Mouse (Mus musculus) embryonic facial prominence, embryonic 15.5 days (tissue): ENCODE data around the gene Zrsr1. TPM values are rescaled to one million over a fixed set of nuclear protein-coding genes. Genes with fewer than 3 reads are reported as not detected.

ENCODE experiments used
- ATAC-seq: fragments of 200-750 bp; cut with Nextera tagmentation; 2 replicates; pipeline ENCODE4 v1.8.0; 2017; ENCODE audit warnings: low read depth, moderate TSS enrichment; ENCODE audit not compliant: insufficient number of reproducible peaks, low FRiP score, low TSS enrichment
- H3K27ac ChIP-seq: fragments of 300-500 bp; sonication (generic); replicated peaks from 2 replicates; pipeline ENCODE4 v1.5.1; 2015; ENCODE audit warnings: mild to moderate bottlenecking, inconsistent platforms
- H3K27me3 ChIP-seq: fragments of 300-500 bp; sonication (generic); 2 replicates; pipeline ENCODE4 v1.6.1; 2015; ENCODE audit warnings: inconsistent platforms
- H3K36me3 ChIP-seq: fragments of 300-500 bp; sonication (generic); 2 replicates; pipeline ENCODE4 v1.6.1; 2015; ENCODE audit warnings: mild to moderate bottlenecking, inconsistent platforms
- H3K4me1 ChIP-seq: fragments of 300-500 bp; sonication (generic); 2 replicates; pipeline ENCODE4 v1.6.1; 2015; ENCODE audit warnings: inconsistent platforms
- H3K4me2 ChIP-seq: fragments of 300-500 bp; sonication (generic); replicated peaks from 2 replicates; pipeline ENCODE4 v1.6.1; 2015; ENCODE audit warnings: mild to moderate bottlenecking, inconsistent platforms
- H3K4me3 ChIP-seq: fragments of 300-500 bp; sonication (generic); replicated peaks from 2 replicates; pipeline ENCODE4 v1.5.1; 2015; ENCODE audit warnings: mild to moderate bottlenecking, inconsistent platforms
- H3K9ac ChIP-seq: fragments of 300-500 bp; sonication (generic); 2 replicates; pipeline ENCODE4 v1.6.1; 2015; ENCODE audit warnings: inconsistent platforms
- H3K9me3 ChIP-seq: fragments of 300-500 bp; sonication (generic); replicated peaks from 2 replicates; pipeline ENCODE4 v1.6.1; 2016; ENCODE audit warnings: inconsistent platforms
- WGBS: fragments of 180-500 bp; shearing (Covaris S2); methylation state at CpG from one replicate; pipeline ENCODE4 v1.1.7; 2015; 5-methylcytosine and 5-hydroxymethylcytosine counted together
- polyA plus RNA-seq: library from polyadenylated mRNA; unstranded; fragments of >200 nt; fragmentation: Nextera tagmentation; extraction: Ambion mirVana; gene quantifications from 2 replicates; pipeline ENCODE4 v1.2.1, GENCODE M21; 2015

Zrsr1 gene
- polyA plus RNA-seq, 1 experiment from 2014 or later: 3.5 TPM

DNA sequence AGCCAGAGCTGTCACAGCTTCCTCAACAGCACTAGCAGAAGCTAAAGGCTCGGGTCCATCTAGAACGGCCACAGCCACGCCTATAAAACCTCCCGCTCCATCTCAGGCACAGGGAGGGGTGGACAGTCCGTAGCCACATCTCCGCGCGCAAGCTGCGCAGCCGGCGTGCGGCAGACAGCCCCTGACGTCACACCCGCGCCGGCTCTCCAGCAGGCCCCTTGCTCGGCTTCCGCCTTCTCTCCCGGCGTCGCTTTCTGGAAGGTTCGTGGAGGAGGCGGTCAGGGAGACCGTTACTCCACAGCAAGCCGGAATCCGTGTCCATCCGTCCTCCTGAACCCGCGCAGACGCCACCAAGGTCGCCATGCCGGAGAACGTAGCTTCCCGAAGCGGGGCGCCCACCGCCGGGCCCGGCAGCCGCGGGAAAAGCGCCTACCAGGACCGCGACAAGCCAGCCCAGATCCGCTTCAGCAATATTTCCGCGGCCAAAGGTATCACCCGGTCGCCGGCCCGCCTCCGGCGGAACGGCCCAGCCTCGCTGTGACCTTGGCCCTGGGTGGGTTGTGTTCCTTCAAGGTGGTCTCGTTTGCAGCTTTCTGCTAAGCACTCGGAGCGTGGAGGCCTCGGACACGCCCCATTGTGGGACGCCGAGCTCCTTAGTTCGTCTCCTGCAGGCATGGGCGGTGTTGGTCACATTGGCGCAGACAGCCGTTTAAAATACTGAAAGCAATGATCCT, 18.8 kb downstream of the Zrsr1 start, which contains the start of gene Cct4:
Cct4 (plus strand) TSS at position 127 of the 734 bp plus-strand sequence.
- Histone ChIP-seq H3K4me3 (peak within 1 kb of the TSS; percentile 79), H3K36me3 (peaks cover 17% of the 10 kb centered on the region), H3K9ac (peak within 1 kb of the TSS; percentile 88), H3K27ac (peak within 1 kb of the TSS; percentile 93), H3K9me3 (no peaks in the 10 kb centered on the region), H3K4me1 (peaks cover 11% of the 10 kb centered on the region), H3K4me2 (peak within 1 kb of the TSS; percentile 83), H3K27me3 (no peaks in the 10 kb centered on the region)
- peak; percentile 97 for ATAC-seq
- under 1% methylated on average over 66 of the region's 66 CpGs for WGBS

DNA sequence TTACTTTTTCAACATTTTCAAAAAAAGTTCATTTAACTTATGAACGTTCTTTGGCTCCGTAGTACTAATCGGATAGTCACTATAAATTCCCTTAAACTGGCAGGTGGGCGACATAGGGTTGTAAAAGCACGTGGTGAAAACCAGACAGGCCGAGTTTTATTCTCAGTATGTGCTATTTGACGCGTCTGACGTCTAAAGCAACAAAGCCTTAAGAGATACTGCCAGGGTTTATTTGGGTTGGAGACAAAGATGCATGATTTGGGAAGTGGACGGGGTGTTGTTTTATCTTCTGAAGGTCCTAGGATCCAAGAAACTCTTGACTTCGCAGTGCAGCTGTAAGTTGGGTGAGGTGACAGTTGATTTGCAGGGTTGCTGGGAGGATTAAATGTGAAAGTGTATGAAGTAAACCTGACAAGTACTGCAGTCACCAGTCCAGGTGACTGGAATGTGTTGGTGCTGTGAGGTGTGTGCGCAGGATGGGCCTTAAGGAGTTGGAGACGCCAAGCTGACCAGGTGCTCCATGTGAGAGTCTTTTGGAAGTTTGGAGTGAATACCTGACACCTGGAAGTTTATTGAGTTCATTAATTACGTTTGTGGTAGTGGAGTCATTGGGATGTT, 19.5 kb downstream of the Zrsr1 start:
- Histone ChIP-seq H3K9me3 (no peaks in the 10 kb centered on the region), H3K4me2 (peak overlapping the region; percentile 83), H3K36me3 (peaks cover 23% of the 10 kb centered on the region), H3K27ac (no peak overlapping the region), H3K4me3 (peak overlapping the region; percentile 79), H3K4me1 (peaks cover 11% of the 10 kb centered on the region), H3K9ac (peak overlapping the region; percentile 88), H3K27me3 (no peaks in the 10 kb centered on the region)
- 8% methylated on average over 14 of the region's 14 CpGs for WGBS
- no peak for ATAC-seq

DNA sequence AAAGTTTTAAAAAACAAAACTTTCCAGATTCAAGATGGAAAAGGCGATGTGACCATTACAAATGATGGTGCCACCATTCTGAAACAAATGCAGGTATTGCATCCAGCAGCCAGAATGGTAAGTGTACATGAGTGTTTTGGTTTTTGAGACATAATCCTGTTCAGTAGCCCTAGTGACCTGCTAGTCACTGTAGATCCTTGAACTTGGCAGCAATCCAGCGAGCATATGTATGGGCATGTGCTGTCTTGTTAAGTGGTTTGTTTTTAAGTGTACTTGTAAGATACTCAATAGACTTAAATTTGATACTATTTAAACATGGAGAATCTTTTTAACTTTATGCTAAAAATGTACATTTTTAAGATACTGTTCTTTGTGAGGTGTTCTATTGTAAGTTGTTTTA, 22.5 kb downstream of the Zrsr1 start:
- H3K27ac ChIP-seq: no peak overlapping the region
- no peak overlapping the region for H3K4me2 ChIP-seq
- peaks cover 11% of the 10 kb centered on the region for H3K4me1 ChIP-seq
- H3K4me3 ChIP-seq: no peak overlapping the region
- 86% methylated on average over 2 of the region's 2 CpGs for WGBS
- no peak for ATAC-seq
- no peaks in the 10 kb centered on the region for H3K9me3 ChIP-seq
- no peaks in the 10 kb centered on the region for H3K27me3 ChIP-seq
- no peak overlapping the region for H3K9ac ChIP-seq
- peaks cover 43% of the 10 kb centered on the region for H3K36me3 ChIP-seq

DNA sequence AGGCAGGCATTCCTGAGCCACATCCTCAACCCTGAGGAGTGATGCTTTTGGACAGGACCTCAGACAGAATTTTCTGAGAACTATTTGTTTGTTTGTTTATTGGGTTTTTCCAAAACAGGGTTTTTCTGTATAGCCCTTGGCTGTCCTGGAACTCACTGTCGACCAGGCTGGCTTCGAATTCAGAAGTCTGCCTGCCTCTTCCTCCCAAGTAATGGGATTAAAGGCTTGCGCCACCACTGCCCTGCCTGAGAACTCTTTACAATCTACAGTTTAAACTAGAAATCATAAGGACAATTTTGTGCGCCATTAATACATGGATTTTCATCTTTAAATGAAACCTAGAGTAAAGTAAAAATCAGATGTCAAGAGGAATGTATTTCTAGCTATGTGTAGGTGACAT, 23.7 kb downstream of the Zrsr1 start:
- Histone ChIP-seq H3K36me3 (peaks cover 55% of the 10 kb centered on the region), H3K9ac (no peak overlapping the region), H3K27ac (no peak overlapping the region), H3K4me2 (no peak overlapping the region), H3K9me3 (no peaks in the 10 kb centered on the region), H3K27me3 (no peaks in the 10 kb centered on the region), H3K4me1 (peaks cover 11% of the 10 kb centered on the region), H3K4me3 (no peak overlapping the region)
- no peak for ATAC-seq
- WGBS: 93% methylated on average over 4 of the region's 4 CpGs

DNA sequence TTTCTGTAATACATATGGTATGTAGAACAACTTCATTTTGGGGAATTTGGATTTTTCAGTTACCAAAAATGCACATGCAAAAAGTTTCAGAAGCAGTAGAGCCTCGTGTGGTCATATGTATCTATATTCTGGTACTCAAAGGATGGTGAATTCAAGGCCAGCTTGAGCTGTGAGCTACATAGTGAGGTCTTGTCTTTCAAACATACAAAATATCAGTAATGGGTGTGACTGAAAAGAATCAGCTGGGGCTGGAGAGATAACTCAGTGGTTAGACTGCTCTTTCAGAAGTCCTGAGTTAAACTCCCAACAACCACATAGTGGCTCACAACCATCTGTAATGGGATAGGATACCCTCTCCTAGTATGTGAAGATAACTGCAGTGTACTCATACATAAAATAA, 26.5 kb downstream of the Zrsr1 start:
- Histone ChIP-seq H3K4me2 (no peak overlapping the region), H3K27me3 (no peaks in the 10 kb centered on the region), H3K9me3 (no peaks in the 10 kb centered on the region), H3K27ac (no peak overlapping the region), H3K4me1 (no peaks in the 10 kb centered on the region), H3K9ac (no peak overlapping the region), H3K4me3 (no peak overlapping the region), H3K36me3 (peaks cover 75% of the 10 kb centered on the region)
- ATAC-seq: no peak
- whole genome bisulfite sequencing: 69% methylated on average over 1 of the region's 1 CpGs

DNA sequence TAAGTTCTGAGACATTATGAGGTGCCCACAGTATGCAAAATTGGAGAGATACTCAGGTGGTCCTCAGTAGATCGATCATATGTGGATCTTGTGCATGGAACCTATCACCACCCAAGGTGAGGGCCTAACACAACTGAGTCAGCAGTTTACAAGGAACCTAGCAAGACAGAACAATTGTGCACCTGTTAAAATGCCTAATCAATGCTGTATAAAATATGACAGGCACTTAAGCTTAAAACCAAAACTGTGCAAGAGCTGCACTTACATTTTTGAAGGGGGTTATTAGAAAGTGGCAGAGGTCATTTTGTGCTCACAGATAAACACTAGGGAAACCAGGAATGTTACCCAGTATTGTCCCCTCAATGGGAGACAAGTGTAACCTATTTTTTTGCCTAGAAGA, 33.5 kb downstream of the Zrsr1 start:
- no peak for ATAC-seq
- H3K9ac ChIP-seq: no peak overlapping the region
- no peaks in the 10 kb centered on the region for H3K4me1 ChIP-seq
- no peaks in the 10 kb centered on the region for H3K9me3 ChIP-seq
- no peak overlapping the region for H3K4me2 ChIP-seq
- peaks cover 41% of the 10 kb centered on the region for H3K36me3 ChIP-seq
- no peak overlapping the region for H3K27ac ChIP-seq
- 89% methylated on average over 1 of the region's 1 CpGs for WGBS
- no peaks in the 10 kb centered on the region for H3K27me3 ChIP-seq
- no peak overlapping the region for H3K4me3 ChIP-seq

DNA sequence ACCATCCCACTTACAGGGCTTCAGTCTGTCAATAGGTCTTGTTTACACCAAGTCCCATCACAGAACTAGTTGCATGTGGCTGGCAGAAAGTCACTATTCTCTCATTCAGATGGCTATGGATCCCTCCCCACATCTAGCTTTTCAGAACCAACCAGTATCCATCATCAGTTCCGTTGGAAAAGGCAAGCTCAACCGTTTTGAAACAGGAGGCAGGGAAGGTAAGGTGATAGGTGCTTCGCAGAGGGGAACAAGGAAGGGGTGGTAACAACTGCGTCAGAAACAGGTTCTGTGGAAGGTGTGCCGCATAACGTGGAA, 35.3 kb downstream of the Zrsr1 start:
- Histone ChIP-seq H3K36me3 (peaks cover 26% of the 10 kb centered on the region), H3K9ac (no peak overlapping the region), H3K27ac (peak overlapping the region; percentile 93), H3K4me1 (no peaks in the 10 kb centered on the region), H3K4me3 (peak overlapping the region; percentile 69), H3K4me2 (peak overlapping the region; percentile 84), H3K27me3 (no peaks in the 10 kb centered on the region), H3K9me3 (no peaks in the 10 kb centered on the region)
- 5% methylated on average over 6 of the region's 6 CpGs for WGBS
- ATAC-seq: no peak; the same call in 1 of the 2 replicates

DNA sequence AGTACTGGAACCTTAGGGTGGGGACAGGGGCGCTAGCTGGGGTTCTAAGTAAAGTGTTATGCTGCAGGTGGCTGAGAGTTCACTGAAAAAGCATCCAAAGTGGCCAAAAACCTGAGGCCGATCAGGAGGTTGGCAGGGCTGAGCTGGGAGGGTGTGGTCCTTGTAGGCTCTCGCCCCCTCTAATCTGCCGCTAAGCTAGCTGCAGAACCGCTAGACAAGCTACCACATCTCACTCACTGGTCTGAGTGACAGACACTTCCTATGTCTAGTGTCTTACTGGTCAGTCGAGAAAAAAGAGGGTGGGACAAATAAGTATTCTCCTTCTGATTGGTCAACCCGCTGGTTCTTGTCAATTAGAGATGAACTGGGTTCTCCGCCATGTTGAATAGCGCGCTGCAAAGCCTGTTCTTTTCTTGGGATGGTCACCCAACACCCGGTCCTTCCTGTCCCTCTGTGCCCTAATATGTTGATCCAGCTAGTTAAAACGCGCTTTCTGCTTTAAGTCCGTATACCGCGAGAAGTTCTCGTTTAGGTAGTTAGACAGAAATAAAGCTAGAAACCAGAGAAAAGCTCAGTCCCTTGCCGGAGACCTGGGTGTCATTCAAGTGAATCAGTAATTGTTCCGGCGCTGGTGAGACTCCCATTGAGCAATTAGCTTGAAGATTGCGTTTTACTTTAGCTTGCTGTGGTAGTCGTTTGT, 35.8 kb downstream of the Zrsr1 start, which contains the start of gene Fam161a:
Fam161a (plus strand) TSS at position 51 of the 700 bp plus-strand sequence.
- peak; percentile 92 for ATAC-seq
- Histone ChIP-seq H3K9ac (peak within 1 kb of the TSS; percentile 78), H3K27ac (peak within 1 kb of the TSS; percentile 93), H3K36me3 (peaks cover 21% of the 10 kb centered on the region), H3K4me3 (peak within 1 kb of the TSS; percentile 69), H3K4me1 (no peaks in the 10 kb centered on the region), H3K9me3 (no peaks in the 10 kb centered on the region), H3K4me2 (peak within 1 kb of the TSS; percentile 84), H3K27me3 (no peaks in the 10 kb centered on the region)
- WGBS: 1% methylated on average over 22 of the region's 22 CpGs

DNA sequence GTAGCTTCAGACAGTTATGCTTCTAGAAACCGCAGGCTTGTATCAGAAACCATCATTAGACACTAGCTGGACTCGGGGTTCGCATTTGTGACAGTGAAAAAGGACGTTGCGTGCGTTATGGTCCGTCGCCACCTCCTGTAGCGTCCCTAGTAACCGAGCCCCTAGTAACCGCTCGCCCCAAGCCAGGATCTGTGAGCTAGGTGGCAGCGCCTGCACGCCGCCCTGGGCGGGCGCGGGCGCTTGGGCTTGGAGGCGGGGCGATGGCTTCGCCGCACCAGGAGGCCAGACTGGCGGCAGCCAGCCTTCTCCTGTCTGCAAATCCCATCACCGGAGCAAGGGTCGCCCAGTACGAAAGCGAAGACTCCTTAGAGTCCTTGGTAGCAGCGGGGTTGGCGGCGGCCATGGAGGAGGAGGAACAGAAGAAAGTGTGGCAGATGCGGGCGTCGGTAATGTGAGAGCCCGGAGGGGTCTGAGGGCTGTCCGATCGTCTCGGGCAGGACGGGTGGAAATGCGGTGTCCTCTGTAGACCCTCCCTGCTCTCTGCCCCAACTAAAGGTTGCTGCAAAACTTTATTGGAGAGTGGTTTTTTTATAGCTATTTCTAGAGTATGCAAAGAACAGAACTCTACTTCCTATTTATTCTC, 36.5 kb downstream of the Zrsr1 start:
- Histone ChIP-seq H3K4me2 (peak overlapping the region; percentile 84), H3K9ac (peak overlapping the region; percentile 78), H3K36me3 (peaks cover 19% of the 10 kb centered on the region), H3K27ac (peak overlapping the region; percentile 93), H3K27me3 (no peaks in the 10 kb centered on the region), H3K4me1 (no peaks in the 10 kb centered on the region), H3K9me3 (no peaks in the 10 kb centered on the region), H3K4me3 (peak overlapping the region; percentile 69)
- peak; percentile 92 for ATAC-seq
- under 1% methylated on average over 40 of the region's 40 CpGs for WGBS

DNA sequence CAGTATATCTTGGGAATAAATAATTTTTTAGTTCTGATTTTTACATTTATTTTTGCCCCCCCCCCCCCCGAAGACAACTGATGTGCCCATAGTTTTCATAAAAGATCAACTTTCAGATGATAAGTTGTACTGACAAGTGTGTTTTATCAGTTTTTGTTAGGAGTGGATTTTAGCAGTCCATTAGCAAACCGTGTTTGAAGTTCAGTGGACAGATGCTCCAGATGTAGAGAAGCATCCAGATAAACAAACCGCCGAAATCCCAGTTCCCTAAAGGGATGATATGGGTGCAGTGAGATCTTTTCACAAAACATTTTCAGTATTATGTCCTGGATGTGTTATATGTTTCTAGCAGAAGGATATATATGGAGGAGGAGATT, 37.0 kb downstream of the Zrsr1 start:
- peak overlapping the region; percentile 84 for H3K4me2 ChIP-seq
- H3K27me3 ChIP-seq: no peaks in the 10 kb centered on the region
- peaks cover 14% of the 10 kb centered on the region for H3K36me3 ChIP-seq
- WGBS: 25% methylated on average over 4 of the region's 4 CpGs
- peak overlapping the region; percentile 93; the same call in 1 of the 2 replicates for H3K27ac ChIP-seq
- H3K9me3 ChIP-seq: no peaks in the 10 kb centered on the region
- H3K4me3 ChIP-seq: peak overlapping the region; percentile 69
- no peak overlapping the region for H3K9ac ChIP-seq
- no peak for ATAC-seq
- H3K4me1 ChIP-seq: no peaks in the 10 kb centered on the region

DNA sequence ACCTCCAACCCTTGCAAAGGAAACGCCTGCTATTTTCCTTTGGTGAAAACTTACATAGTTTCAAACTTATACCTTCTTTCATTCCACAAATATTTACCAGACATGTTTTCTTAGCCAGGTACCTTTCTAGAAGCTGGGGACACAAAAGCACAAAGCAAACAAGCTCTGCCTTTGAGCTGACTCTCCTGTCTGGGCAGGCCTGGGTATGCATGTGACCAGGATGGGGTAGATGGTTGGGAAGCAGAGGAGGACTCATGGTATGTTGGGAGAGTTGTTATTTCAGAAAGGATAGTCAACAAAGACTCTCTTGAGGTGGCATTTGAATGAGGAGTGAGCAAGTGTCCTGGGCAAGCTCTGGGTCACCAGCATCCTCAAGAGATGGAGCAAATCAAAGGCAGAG, 41.3 kb downstream of the Zrsr1 start:
- Histone ChIP-seq H3K4me3 (no peak overlapping the region), H3K27ac (no peak overlapping the region), H3K36me3 (no peaks in the 10 kb centered on the region), H3K9me3 (no peaks in the 10 kb centered on the region), H3K4me2 (no peak overlapping the region), H3K27me3 (no peaks in the 10 kb centered on the region), H3K4me1 (no peaks in the 10 kb centered on the region), H3K9ac (no peak overlapping the region)
- 59% methylated on average over 1 of the region's 1 CpGs for WGBS
- ATAC-seq: no peak
